7 mouse cellular contexts compared by ENCODE assay signal in the genomic region with DNA sequence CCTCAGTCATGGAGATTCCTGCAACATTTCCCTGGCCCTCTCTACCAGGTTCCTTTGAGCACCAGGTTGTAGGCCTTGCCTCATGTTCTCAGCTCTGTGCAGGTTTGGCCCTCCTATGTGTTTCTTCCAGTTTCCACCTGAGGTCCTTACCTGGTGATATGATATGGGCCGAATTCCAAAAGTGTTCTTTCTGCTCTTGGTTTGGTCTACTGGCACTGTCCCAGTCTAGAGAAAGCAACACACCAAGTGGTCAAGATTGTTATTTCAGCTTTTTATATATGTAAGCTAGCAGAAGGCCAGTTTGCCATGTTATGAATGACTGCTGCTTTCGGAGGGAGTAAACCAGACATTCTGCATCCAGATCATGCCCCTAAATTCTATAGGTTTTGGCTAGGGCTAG. TPM values are rescaled to one million over a fixed set of nuclear protein-coding genes. Genes with fewer than 3 reads are reported as not detected.
DNase-seq lines count a peak whose midpoint lies in the region; ATAC-seq and TF ChIP-seq lines count a peak whose summit lies in the region.

No protein-coding gene starts in this region.

- 83% methylated on average over 2 of the region's 2 CpGs for WGBS in kidney, postnatal 0 days
- 78% methylated on average over 2 of the region's 2 CpGs for WGBS in kidney, adult 2 months
- WGBS in embryonic facial prominence, embryonic 15.5 days, result 84% methylated on average over 2 of the region's 2 CpGs
- WGBS in intestine, postnatal 0 days, result 84% methylated on average over 2 of the region's 2 CpGs
- 92% methylated on average over 2 of the region's 2 CpGs for WGBS in neural tube, embryonic 14.5 days

- H3K4me3 ChIP-seq in kidney, postnatal 0 days (replicated peaks; ENCODE audit: low read depth, low read length), result no peak overlapping the region
- H3K4me3 ChIP-seq in kidney, adult 2 months (ENCODE audit: insufficient read depth, low read depth, low read length), result no peak overlapping the region
- peak overlapping the region; percentile 72 for H3K4me3 ChIP-seq in embryonic facial prominence, embryonic 15.5 days (replicated peaks)
- peak overlapping the region; percentile 81; the same call in 1 of the 2 replicates for H3K4me3 ChIP-seq in intestine, postnatal 0 days (ENCODE audit: low read depth, low read length)
- peak overlapping the region; percentile 89 for H3K4me3 ChIP-seq in neural tube, embryonic 14.5 days (ENCODE audit: low read depth, low read length)

- TF ChIP-seq CTCF in kidney, postnatal 0 days (IDR thresholded peaks at IDR 0.05; ENCODE audit: low read depth), result no peak; the same call in 1 of the 2 replicates
- TF ChIP-seq CTCF in kidney, adult 2 months (conservative IDR thresholded peaks at IDR 0.05; ENCODE audit: insufficient read depth, insufficient read length, low read depth, low read length), result no peak
- no peak for TF ChIP-seq CTCF in intestine, postnatal 0 days (IDR thresholded peaks at IDR 0.05; ENCODE audit: low read depth)

- DNase-seq in kidney, postnatal 0 days (ENCODE audit: low spot score), result no peak
- DNase-seq in kidney, adult 2 months, result no peak
- DNase-seq in cerebellum, postnatal 14 days, result no peak
- DNase-seq in spleen, adult 18-20 months, result no peak

- H3K27me3 ChIP-seq in kidney, postnatal 0 days (ENCODE audit: insufficient read depth, low read length), result no peaks in the 10 kb centered on the region
- no peaks in the 10 kb centered on the region for H3K27me3 ChIP-seq in kidney, adult 2 months (replicated peaks; ENCODE audit: control insufficient read depth, insufficient read depth, low read length)
- no peaks in the 10 kb centered on the region for H3K27me3 ChIP-seq in embryonic facial prominence, embryonic 15.5 days
- no peaks in the 10 kb centered on the region for H3K27me3 ChIP-seq in intestine, postnatal 0 days (replicated peaks; ENCODE audit: control insufficient read depth, insufficient read depth, low read length)
- no peaks in the 10 kb centered on the region for H3K27me3 ChIP-seq in neural tube, embryonic 14.5 days (ENCODE audit: control insufficient read depth, insufficient read depth, low read length)

- ATAC-seq in kidney, postnatal 0 days (replicated peaks; ENCODE audit: low FRiP score, low read depth), result peak; percentile 17; the same call in 1 of the 2 replicates
- no peak for ATAC-seq in embryonic facial prominence, embryonic 15.5 days (ENCODE audit: insufficient number of reproducible peaks, low FRiP score, low TSS enrichment, low read depth)
- no peak for ATAC-seq in intestine, postnatal 0 days
- no peak; the same call in 1 of the 2 replicates for ATAC-seq in neural tube, embryonic 14.5 days (ENCODE audit: low read depth)

- H3K9ac ChIP-seq in kidney, postnatal 0 days (ENCODE audit: low read depth, low read length), result no peak overlapping the region
- no peak overlapping the region for H3K9ac ChIP-seq in embryonic facial prominence, embryonic 15.5 days
- H3K9ac ChIP-seq in intestine, postnatal 0 days (ENCODE audit: low read depth, low read length), result no peak overlapping the region
- H3K9ac ChIP-seq in neural tube, embryonic 14.5 days (replicated peaks; ENCODE audit: low read depth, low read length), result no peak overlapping the region

- peak overlapping the region; percentile 54 for H3K27ac ChIP-seq in kidney, postnatal 0 days
- H3K27ac ChIP-seq in kidney, adult 2 months (ENCODE audit: insufficient read depth, low read depth, low read length), result no peak overlapping the region
- H3K27ac ChIP-seq in embryonic facial prominence, embryonic 15.5 days (replicated peaks), result no peak overlapping the region
- H3K27ac ChIP-seq in intestine, postnatal 0 days (ENCODE audit: low read depth, low read length), result 0 out of 2 replicates have a peak overlapping the region, but pooled peaks have one; percentile 83
- H3K27ac ChIP-seq in neural tube, embryonic 14.5 days (ENCODE audit: low read depth, low read length), result peak overlapping the region; percentile 95

- TF ChIP-seq POLR2A in kidney, adult 2 months (IDR thresholded peaks at IDR 0.05; ENCODE audit: low read depth, low read length), result no peak

- H3K9me3 ChIP-seq in kidney, postnatal 0 days (replicated peaks; ENCODE audit: low read length), result no peaks in the 10 kb centered on the region
- no peaks in the 10 kb centered on the region for H3K9me3 ChIP-seq in embryonic facial prominence, embryonic 15.5 days (replicated peaks)
- no peaks in the 10 kb centered on the region for H3K9me3 ChIP-seq in intestine, postnatal 0 days (ENCODE audit: control insufficient read depth)
- no peaks in the 10 kb centered on the region for H3K9me3 ChIP-seq in neural tube, embryonic 14.5 days (ENCODE audit: control insufficient read depth, low read length)

- no peak overlapping the region for H3K4me2 ChIP-seq in kidney, postnatal 0 days (ENCODE audit: low read length)
- peak overlapping the region; percentile 89; the same call in 1 of the 2 replicates for H3K4me2 ChIP-seq in embryonic facial prominence, embryonic 15.5 days (replicated peaks)
- peak overlapping the region; percentile 98 for H3K4me2 ChIP-seq in intestine, postnatal 0 days (replicated peaks; ENCODE audit: low read depth)
- H3K4me2 ChIP-seq in neural tube, embryonic 14.5 days (ENCODE audit: low read depth, low read length), result peak overlapping the region; percentile 85; the same call in 1 of the 2 replicates

- no peaks in the 10 kb centered on the region for H3K36me3 ChIP-seq in kidney, postnatal 0 days (ENCODE audit: insufficient read depth, low read length)
- H3K36me3 ChIP-seq in kidney, adult 2 months (ENCODE audit: control insufficient read depth, insufficient read depth, low read length), result no peaks in the 10 kb centered on the region
- H3K36me3 ChIP-seq in embryonic facial prominence, embryonic 15.5 days, result no peaks in the 10 kb centered on the region
- no peaks in the 10 kb centered on the region for H3K36me3 ChIP-seq in intestine, postnatal 0 days (ENCODE audit: control insufficient read depth, insufficient read depth)
- no peaks in the 10 kb centered on the region for H3K36me3 ChIP-seq in neural tube, embryonic 14.5 days (ENCODE audit: control insufficient read depth, insufficient read depth, low read length)

- peaks cover 27% of the 10 kb centered on the region for H3K4me1 ChIP-seq in kidney, postnatal 0 days (replicated peaks; ENCODE audit: insufficient read depth, low read length)
- peaks cover 13% of the 10 kb centered on the region; the same call in 1 of the 2 replicates for H3K4me1 ChIP-seq in kidney, adult 2 months (ENCODE audit: control insufficient read depth, insufficient read depth, low read length)
- peaks cover 26% of the 10 kb centered on the region for H3K4me1 ChIP-seq in embryonic facial prominence, embryonic 15.5 days
- H3K4me1 ChIP-seq in intestine, postnatal 0 days (replicated peaks; ENCODE audit: control insufficient read depth, insufficient read depth, low read length), result 0 out of 2 replicates have a peak, but pooled peaks cover 10% of the 10 kb centered on the region
- H3K4me1 ChIP-seq in neural tube, embryonic 14.5 days (ENCODE audit: control insufficient read depth, insufficient read depth, low read length), result peaks cover 10% of the 10 kb centered on the region

RNA-seq across cellular contexts. Expression of gene Zfp704, which starts 0.5 kb away (rescaled TPM):
- 7.9 and 8.6 TPM in 2 replicates for polyA plus RNA-seq in kidney, postnatal 0 days (2015; fragmentation: Nextera tagmentation; extraction: Ambion mirVana)
- polyA plus RNA-seq in kidney, adult 2 months (2012; rRNA removed), result 11.3 and 12.4 TPM in 2 replicates
- 9.0 and 10.2 TPM in 2 replicates for polyA plus RNA-seq in embryonic facial prominence, embryonic 15.5 days (2015; fragmentation: Nextera tagmentation; extraction: Ambion mirVana)
- 2.8 and 3.3 TPM in 2 replicates for polyA plus RNA-seq in intestine, postnatal 0 days (2015; fragmentation: Nextera tagmentation; extraction: Ambion mirVana)
- polyA plus RNA-seq in neural tube, embryonic 14.5 days (2014; fragmentation: Nextera tagmentation; extraction: Ambion mirVana), result 18.6 and 19.2 TPM in 2 replicates

Comparison
In these comparisons a context has a peak if more than half of its experiments do, and no peak if none do; other contexts are left out.
1. H3K27ac ChIP-seq: peak in kidney, postnatal 0 days (single experiment), intestine, postnatal 0 days (single experiment) and neural tube, embryonic 14.5 days (single experiment); none in kidney, adult 2 months (single experiment) and embryonic facial prominence, embryonic 15.5 days (single experiment).
2. H3K4me3 ChIP-seq: peak in embryonic facial prominence, embryonic 15.5 days (single experiment), intestine, postnatal 0 days (single experiment) and neural tube, embryonic 14.5 days (single experiment); none in kidney, postnatal 0 days (single experiment) and kidney, adult 2 months (single experiment).